Mouse (Mus musculus) cortical plate, adult 2 months (tissue): ENCODE data around the gene Cdk17.

Experiments
- CTCF ChIP-seq: fragments of 200-500 bp; IDR thresholded peaks from 2 replicates; pipeline ENCODE4 v1.5.1; 2011; ENCODE audit warnings: mild to moderate bottlenecking, control low read depth, low read length; ENCODE audit not compliant: insufficient read depth; ENCODE audit errors: extremely low read depth
- POLR2A ChIP-seq: fragments of 200-500 bp; IDR thresholded peaks from 2 replicates; pipeline ENCODE4 v1.6.1; 2011; ENCODE audit warnings: mild to moderate bottlenecking, low read length, control low read depth; ENCODE audit not compliant: insufficient read depth; ENCODE audit errors: extremely low read depth

DNA sequence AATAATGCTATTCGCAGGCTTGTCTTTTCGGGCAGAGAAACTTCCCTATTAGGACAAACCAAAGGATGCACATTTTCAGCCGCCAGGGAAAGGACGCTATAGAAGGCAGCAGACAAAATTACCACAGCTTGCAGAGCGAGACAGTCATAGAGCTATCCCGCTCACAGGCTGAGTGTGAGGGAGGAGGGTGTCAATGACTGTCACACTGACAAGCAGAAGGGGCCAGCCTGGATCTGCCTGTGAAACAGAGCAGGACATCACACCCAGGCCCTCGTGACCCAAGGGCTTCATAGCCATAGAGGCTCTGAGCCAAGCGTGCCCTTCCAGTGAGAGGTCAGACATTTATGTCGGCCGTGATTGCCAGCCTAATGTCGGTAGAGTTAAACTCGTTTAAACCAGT, 119.9 kb downstream of the Cdk17 start:
- TF ChIP-seq POLR2A (no peak), CTCF (no peak)
